Mouse (Mus musculus) layer of hippocampus, postnatal 36 days (tissue): ENCODE results near the gene Dpy19l3. TPM values are rescaled to one million over a fixed set of nuclear protein-coding genes. Genes with fewer than 3 reads are reported as not detected.

Source experiments
- DNase-seq, 2 experiments: peaks; one replicate each; pipeline ENCODE4 v3.0.0; 2022
- total RNA-seq, 2 experiments: library from RNA; stranded (reverse); gene quantifications; 2 replicates each; pipeline ENCODE4 v1.2.3; 2021

The Dpy19l3 gene
- total RNA-seq, 2 experiments from 2014 or later = 93.5 to 103 TPM

DNA sequence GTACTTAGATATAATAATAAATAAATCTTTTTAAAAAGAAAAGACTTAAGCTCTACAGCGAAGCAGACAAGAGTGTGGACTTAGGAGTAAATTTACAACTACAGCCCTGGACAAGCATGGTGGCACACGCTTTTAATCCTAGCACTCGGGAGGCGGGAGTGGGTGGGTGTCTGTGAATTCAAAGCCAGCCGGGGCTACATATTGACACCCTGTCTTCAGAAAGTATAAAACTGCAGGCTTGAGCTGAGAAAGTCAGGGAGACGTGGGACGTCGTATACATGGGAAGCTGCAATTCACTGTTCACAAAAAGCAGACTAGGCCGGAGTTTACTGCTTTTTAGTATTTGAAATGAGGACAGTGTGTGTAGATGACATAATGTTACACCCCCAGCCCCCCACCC lies 117.4 kb downstream of the Dpy19l3 start:
- no peak for DNase-seq

DNA sequence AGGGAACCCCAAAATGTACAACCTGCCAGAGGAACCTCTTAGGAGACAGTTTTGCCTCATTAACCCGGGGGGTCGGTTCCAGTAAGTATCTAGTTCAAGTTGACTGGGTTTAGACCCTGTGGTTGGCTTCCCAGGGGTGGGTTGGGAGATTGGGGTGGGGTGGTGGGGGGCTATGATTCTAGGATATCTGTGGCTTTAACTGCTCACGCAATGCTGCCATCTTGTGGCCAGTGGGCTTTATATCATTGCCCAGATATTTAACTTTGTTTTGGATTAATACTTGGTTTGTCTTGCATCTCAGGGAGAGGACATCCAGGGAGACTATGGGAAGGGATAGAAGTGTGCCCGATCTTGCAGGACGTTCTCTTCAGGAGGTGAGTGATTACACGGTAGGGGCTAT lies 118.0 kb downstream of the Dpy19l3 start:
- no peak for DNase-seq

Other genes with a start within 250 kb of the Dpy19l3 start
- gene Tdrd12, start 216.7 kb downstream of the Dpy19l3 start, total RNA-seq = under 1 TPM; 0.52 to 0.63 TPM
- 10 to 100 TPM; 65.2 to 73.8 TPM for gene Nudt19, start 198.2 kb downstream of the Dpy19l3 start, total RNA-seq
- gene Rgs9bp, start 168.9 kb downstream of the Dpy19l3 start, total RNA-seq = under 1 TPM; 0.23 to 0.37 TPM
- gene Ankrd27, start 168.2 kb downstream of the Dpy19l3 start, total RNA-seq = 10 to 100 TPM; 42.0 to 44.1 TPM
- gene Pdcd5, start 106.9 kb downstream of the Dpy19l3 start, total RNA-seq = 10 to 100 TPM; 73.9 to 84.1 TPM
- gene Zfp507, start 48.5 kb upstream of the Dpy19l3 start, total RNA-seq = 10 to 100 TPM; 27.7 to 34.1 TPM